Mouse (Mus musculus): ENCODE data around the gene Prdm10.
A peak's percentile ranks its signal among the peaks of the same experiment; 100 is the strongest.

Prdm10 gene

GRCm38 (mm10) chr9:31304358-31304757, 24.0 kb downstream of the Prdm10 start:
- DNase-seq (ENCODE audit: low spot score): no peak

DNA sequence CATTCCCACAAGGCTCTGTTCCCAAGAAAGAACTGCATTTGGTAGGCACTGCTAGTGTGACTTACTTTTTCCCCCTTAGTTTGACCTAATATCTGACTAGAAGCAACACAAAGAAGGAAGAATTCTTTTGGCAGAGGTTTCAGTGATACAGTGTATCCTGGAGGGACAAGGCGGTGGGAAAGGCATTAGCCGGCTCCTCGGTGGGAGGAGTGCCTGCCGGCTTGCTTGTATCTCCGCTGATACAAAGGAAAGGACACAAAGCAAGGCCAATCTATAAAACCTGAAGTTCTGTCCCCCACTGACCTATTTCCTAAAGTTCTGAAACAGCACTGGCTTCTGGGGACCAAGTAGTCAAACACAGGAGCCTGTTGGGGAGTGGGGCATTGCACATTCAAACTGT, 24.8 kb downstream of the Prdm10 start:
- DNase-seq (ENCODE audit: low spot score): no peak

DNA sequence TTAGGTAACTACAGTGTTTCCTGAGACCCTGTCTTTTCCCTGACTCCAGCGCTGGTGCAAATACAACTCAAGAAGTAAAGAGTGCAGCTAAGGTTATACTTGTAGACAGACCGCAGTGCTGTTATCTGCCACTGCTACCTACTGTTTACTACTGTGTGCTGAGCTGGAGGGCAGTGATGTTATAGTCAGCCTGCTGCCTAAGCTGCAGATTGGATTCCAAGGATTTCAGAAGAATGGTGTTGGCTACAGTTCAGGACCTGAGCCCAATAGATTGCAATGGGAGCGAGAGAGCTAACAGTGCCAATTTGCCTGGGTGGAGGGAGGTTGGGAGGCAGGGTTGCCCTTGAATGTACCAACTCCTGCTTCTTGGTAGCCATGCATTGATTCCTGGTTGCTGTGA, 25.5 kb downstream of the Prdm10 start:
- no peak for DNase-seq (ENCODE audit: low spot score)

- no peak for DNase-seq (ENCODE audit: low spot score)
Measured at GRCm38 (mm10) chr9:31307232-31307631, 26.9 kb downstream of the Prdm10 start.

DNA sequence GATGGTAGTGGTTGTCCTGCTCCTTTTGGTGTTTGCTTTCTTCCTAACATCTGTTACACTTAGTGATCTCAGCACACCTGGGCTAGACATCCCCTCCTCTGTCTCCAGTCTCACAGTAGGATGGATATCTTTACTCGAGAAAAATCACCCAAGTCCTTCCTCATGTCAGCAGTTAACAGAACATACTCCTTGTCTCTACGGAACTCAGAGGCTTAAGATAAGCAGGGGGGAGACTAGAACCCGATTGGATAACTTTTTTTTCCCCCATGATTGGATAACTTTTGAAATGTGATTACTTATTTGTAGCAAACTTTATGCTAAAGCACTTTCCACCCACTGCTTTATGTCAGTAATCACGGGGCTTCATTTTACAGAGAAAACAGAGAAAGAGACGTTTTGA, 28.7 kb downstream of the Prdm10 start:
- no peak for DNase-seq (ENCODE audit: low spot score)

DNA sequence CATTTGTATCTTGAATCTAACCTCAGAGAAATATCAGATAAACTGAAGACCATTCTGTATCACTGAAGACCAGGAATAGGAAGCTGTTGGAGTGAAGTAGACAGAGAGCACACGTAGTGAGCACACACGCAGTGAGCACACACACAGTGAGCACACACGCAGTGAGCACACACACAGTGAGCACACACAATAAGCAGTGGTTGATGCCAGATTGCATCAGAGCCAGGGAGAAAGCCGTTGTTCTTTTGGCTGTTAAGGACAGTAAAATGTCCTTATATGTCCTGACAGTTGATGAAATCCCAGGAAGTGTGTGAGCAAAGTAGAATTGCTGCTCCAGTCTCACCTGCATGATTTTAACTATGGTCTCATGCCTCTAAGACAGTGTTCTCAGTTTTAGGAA, 30.3 kb downstream of the Prdm10 start:
- DNase-seq (ENCODE audit: low spot score): no peak

DNA sequence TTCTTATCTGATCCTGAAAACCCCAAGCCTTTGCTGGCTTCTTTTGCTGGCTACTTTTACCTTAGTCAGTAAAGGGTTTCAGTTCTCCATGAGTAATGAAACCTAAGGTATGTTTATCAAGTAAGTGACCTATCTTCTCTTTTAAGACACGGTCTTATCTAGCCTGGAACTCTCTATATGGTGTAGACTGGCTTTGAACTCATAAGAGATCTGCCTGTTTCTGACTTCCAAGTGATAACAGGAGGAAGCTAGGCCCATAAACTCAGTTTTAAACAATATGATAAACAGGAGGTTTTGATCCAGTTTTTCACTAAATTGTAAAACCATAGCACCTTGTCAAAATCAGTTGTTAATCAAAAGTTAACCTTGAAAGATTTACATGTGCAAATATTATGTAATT, 33.5 kb downstream of the Prdm10 start:
- DNase-seq (ENCODE audit: low spot score): no peak

GRCm38 (mm10) chr9:31315983-31316382, 35.6 kb downstream of the Prdm10 start:
- DNase-seq (ENCODE audit: low spot score): no peak

- DNase-seq (ENCODE audit: low spot score): no peak
Measured at GRCm38 (mm10) chr9:31318956-31319355, 38.6 kb downstream of the Prdm10 start.

- DNase-seq (ENCODE audit: low spot score): no peak
Measured at GRCm38 (mm10) chr9:31320734-31321133, 40.4 kb downstream of the Prdm10 start.

DNA sequence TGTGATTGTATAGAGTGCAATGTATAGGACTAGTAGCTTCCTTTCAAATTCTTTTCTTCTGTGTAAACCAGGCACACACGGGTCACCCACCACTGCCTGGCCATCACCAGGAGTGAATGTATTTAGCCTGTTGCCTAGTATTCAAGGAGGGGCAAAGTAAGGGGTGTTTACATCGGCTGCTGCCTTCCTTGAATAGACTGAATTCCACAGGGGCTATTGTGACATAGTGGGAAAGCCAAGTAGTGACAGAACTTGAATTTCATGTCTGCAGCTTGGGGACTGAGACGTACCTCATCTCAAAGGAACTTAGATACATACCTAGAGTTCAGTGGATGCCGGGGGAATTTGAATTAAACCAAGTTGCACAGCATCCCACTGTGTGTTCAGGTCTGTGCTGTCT, 41.2 kb downstream of the Prdm10 start:
- DNase-seq (ENCODE audit: low spot score): no peak

DNA sequence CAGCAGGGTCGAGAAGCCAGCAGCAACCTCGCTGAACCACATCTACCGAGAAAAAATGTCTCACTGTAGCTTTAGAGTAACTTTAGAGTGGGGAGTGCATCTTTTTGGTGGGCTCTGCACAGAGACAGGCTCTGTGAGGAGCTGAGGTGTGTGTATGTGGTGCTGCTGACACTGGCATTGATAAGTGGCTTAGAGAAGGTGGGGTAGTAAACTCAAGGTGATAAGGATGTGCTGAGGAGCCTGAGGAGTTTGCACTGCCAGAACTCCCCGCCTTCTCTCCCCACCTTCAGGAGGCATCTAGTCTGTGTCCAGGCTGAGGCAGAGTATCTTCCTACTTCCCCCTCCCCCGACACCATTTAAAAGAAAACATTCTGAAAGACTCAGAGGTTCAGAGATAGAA, 41.8 kb downstream of the Prdm10 start:
- DNase-seq (ENCODE audit: low spot score): no peak

DNA sequence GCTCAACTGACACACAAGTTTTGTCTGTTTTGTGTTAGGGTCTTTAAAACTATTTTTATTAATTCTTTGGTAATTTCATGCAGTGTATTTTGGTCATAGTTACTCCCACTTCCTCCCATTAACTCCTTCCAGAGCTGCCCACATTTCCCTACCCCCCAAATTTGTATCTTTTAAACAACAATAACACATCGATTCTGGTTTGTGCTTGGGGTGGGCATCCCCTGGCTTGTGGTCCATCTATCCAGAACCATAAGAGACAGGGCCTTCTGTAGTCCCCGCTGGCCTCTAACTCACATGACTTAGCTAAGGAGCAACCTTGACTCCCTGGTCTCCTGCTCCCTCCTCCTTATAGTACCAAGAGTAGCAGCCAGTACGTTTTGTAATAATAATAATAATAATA, 50.5 kb downstream of the Prdm10 start:
- no peak for DNase-seq (ENCODE audit: low spot score)

DNA sequence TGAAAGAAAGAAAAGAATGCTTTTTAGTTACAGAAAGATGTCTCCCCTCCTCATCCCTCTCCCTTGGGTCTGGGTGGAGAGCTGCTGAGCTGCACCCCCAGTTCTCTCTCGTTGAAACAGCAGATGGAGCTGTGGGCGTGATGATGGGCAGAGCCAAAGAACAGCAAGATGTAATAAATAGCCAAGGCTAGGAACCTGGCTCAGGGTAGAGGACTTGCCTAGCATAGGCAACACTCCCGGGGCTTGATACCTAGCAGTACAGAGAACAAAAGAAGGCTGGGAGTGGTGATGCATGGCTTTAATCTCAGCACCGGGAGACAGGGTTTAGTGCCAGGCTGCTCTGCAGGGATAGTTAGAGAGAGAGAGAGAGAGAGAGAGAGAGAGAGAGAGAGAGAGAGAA, 50.9 kb downstream of the Prdm10 start:
- no peak for DNase-seq (ENCODE audit: low spot score)

DNA sequence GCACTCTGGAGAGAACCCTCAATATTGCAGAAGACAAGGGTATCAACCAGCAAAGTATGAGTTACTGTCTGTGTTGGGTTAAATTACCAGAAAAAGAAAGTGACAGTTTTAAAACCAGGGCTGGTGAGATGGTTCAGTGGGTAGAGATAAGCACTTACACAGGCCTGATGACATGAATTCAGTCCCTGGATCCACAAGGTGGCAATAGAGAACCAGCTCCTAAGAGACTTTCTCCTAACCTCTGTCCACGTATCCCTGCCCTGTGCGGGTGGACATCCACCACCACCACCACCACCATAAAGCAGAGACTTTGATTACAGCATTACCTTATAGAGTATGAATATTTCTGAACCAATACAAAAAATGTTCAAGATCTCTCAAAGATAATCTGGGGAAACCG, 51.6 kb downstream of the Prdm10 start:
- DNase-seq (ENCODE audit: low spot score): no peak

GRCm38 (mm10) chr9:31332826-31333225, 52.5 kb downstream of the Prdm10 start:
- DNase-seq (ENCODE audit: low spot score): no peak

DNA sequence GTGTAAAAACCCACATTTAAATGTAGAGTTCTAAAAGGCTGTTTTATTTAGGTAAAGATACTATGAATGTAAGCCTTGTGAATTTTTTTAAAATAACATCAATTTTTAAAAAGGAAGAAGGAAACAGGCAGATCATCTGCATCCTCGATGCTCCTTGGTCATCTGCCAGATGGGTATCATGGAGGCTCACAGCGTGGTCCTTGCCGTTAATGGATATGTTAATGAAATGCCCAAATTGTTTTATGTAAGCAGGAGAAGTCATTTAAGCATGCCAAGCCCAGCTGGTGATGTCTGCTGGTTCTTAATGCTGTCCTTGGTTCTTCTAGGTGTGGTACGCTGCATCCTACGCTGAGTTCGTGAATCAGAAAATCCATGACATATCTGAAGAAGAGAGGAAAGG, 54.7 kb downstream of the Prdm10 start:
- no peak for DNase-seq (ENCODE audit: low spot score)

- DNase-seq (ENCODE audit: low spot score): no peak
Measured at GRCm38 (mm10) chr9:31344289-31344831, 64.0 kb downstream of the Prdm10 start.

DNA sequence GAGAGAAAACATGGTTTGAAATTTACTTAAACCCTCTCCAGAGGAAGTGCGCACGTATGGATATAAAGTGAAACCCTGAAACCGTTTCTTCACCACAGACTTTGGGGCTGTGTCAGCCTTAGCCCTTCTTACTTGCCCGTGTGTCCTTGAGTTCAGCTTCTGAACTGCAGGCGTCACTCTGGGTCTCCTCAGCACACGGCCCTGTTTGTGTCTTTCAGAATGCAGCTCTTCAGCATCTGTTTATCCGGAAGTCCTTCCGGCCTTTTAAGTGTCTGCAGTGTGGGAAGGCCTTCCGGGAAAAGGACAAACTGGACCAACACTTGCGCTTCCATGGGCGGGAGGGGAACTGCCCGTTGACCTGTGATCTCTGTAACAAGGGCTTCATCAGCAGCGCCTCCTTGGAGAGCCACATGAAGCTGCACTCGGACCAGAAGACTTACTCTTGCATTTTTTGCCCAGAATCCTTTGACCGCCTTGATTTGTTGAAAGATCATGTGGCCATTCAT, 66.3 kb downstream of the Prdm10 start:
- DNase-seq (ENCODE audit: low spot score): no peak

DNA sequence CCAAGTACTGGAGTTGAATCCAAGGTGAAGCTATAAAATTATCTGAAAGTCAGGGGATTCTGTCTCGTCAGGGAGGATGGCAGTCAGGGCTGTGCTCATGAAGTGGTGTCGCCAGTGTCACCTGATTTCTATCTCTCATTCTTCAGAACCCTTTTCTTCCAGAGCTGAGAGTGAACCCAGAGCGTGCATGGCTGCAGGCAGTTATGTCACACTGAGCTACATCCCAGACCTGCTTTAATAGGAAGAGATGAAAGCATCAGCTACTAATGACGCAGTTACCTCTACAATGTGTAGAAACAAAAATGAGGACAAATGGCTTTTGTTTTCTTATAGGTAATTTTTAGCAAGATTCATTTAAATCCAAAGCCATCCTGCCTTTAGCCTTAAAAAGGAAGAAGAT, 68.1 kb downstream of the Prdm10 start:
- DNase-seq (ENCODE audit: low spot score): no peak

- DNase-seq (ENCODE audit: low spot score): peak; percentile 40
Measured at GRCm38 (mm10) chr9:31348915-31349314, 68.6 kb downstream of the Prdm10 start.

- DNase-seq (ENCODE audit: low spot score): no peak
Measured at GRCm38 (mm10) chr9:31352716-31353115, 72.4 kb downstream of the Prdm10 start.

DNA sequence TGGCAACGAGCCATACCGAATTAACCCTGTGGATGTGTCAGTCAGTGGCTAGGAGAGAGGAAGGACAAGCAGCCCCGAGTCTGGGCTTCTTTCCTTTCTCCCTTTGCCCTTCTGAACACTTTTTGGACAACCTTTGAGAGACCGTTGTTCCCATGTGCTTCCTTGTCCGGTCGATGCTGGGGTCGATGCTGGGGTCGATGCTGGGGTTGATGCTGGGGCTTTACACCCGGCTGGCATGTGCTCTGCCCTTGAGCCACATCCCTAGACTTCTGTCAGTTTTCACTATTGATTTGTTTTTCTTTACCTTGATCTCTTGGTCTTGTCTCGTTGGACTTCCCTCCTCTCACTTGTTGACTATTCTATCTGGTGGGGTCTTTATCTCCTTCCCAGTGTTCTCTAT, 73.2 kb downstream of the Prdm10 start:
- no peak for DNase-seq (ENCODE audit: low spot score)

DNA sequence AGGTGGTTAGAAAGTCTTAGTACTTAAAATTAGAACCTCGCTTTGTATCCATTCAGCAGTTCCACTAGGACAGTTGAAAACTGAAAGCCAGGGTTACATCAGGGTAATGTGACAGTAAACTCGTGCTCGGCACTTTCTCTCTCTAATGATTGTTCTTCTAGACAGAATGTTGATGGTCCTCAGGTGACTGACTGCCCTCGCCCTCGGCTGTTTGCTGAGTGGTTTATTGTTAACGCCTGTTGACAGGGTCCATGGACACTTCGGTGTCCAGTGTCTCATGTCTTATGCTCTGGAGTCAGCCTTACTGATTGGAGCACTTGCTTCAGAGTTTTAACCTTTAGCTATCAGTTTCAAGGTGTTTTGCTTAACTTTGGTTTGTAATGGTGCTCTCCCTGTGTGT, 73.7 kb downstream of the Prdm10 start:
- DNase-seq (ENCODE audit: low spot score): no peak

Data from c-Kit-positive CD71-positive TER-119-positive erythroid progenitor cells, embryonic 14.5 days (primary cell).